Mouse (Mus musculus) T-helper 1 cell (primary cell): ENCODE measurements at regions not wholly inside any gene's neighbourhood (a gene's known extent, or its start where the extent isn't known, plus 50 kb on each side); places are given as distances from the start of the nearest gene placed in this dataset.
"Not testable (repeated sequence)": the region's sequence is repeated elsewhere in the genome, so short reads cannot be mapped to it uniquely, and the experiment has no call there.

ENCODE experiments used
- in situ Hi-C: fragments of 300-600 bp; cut with MboI, MseI; formaldehyde crosslinking; loops from one replicate; pipeline ENCODE4 v1.15.1; 2025; ENCODE audit warnings: high pct_unique_total_duplicates

- in situ Hi-C loops: loop anchor here (5.0 kb wide), 1 partner anchor 893 kb away; no protein-coding TSS in a partner anchor
Measured at GRCm38 (mm10) chr13:65934376-65935071, 184.8 kb upstream of the Gm10324 start.

- in situ Hi-C loops: loop anchor here (10.0 kb wide), 3 partner anchors 395 to 735 kb away; no protein-coding TSS in a partner anchor
Measured at GRCm38 (mm10) chr13:65950250-65950649, 169.1 kb upstream of the Gm10324 start.

GRCm38 (mm10) chr13:65990916-65991433, 128.4 kb upstream of the Gm10324 start:
- in situ Hi-C loops: not testable (repeated sequence)

GRCm38 (mm10) chr13:66007505-66007904, 111.8 kb upstream of the Gm10324 start:
- in situ Hi-C loops: not testable (repeated sequence)

GRCm38 (mm10) chr13:66031942-66032341, 87.4 kb upstream of the Gm10324 start:
- in situ Hi-C loops: not testable (repeated sequence)

- in situ Hi-C loops: loop anchor here (5.0 kb wide), 1 partner anchor 80 kb away; no protein-coding TSS in a partner anchor
Measured at GRCm38 (mm10) chr13:66062676-66063075, 56.7 kb upstream of the Gm10324 start.

- in situ Hi-C loops: loop anchor here (5.0 kb wide), 1 partner anchor 79 kb away; no protein-coding TSS in a partner anchor
Measured at GRCm38 (mm10) chr13:66063388-66063787, 56.0 kb upstream of the Gm10324 start.
